Mouse (Mus musculus) liver, embryonic 11.5 days (tissue): ENCODE measurements around the gene Stau1. TPM values are rescaled to one million over a fixed set of nuclear protein-coding genes. Genes with fewer than 3 reads are reported as not detected.

Experiments
- ATAC-seq: fragments of 200-750 bp; cut with Nextera tagmentation; replicated peaks from 2 replicates; pipeline ENCODE4 v1.8.0; 2017; ENCODE audit warnings: moderate number of reproducible peaks, mild to moderate bottlenecking, moderate TSS enrichment, moderate library complexity; ENCODE audit not compliant: low FRiP score
- DNase-seq: peaks from one replicate; pipeline ENCODE4 v3.0.0-alpha.2; 2017; ENCODE audit warnings: low spot score
- H3K27ac ChIP-seq: fragments of 300-500 bp; sonication (generic); 2 replicates; pipeline ENCODE4 v1.5.1; 2014; ENCODE audit warnings: mild to moderate bottlenecking, low read depth, low read length, control low read depth
- H3K27me3 ChIP-seq: fragments of 300-500 bp; sonication (generic); replicated peaks from 2 replicates; pipeline ENCODE4 v1.6.1; 2014; ENCODE audit warnings: low read length, mixed read lengths; ENCODE audit not compliant: control insufficient read depth, insufficient read depth
- H3K36me3 ChIP-seq: fragments of 300-500 bp; sonication (generic); 2 replicates; pipeline ENCODE4 v1.6.1; 2014; ENCODE audit warnings: mild to moderate bottlenecking, low read length, moderate library complexity, mixed read lengths; ENCODE audit not compliant: control insufficient read depth, insufficient read depth
- H3K4me1 ChIP-seq: fragments of 300-500 bp; sonication (generic); replicated peaks from 2 replicates; pipeline ENCODE4 v1.6.1; 2014; ENCODE audit warnings: low read length, mixed read lengths; ENCODE audit not compliant: control insufficient read depth, insufficient read depth
- H3K4me2 ChIP-seq: fragments of 300-500 bp; sonication (generic); 2 replicates; pipeline ENCODE4 v1.6.1; 2014; ENCODE audit warnings: mild to moderate bottlenecking, control low read depth, moderate library complexity
- H3K4me3 ChIP-seq: fragments of 300-500 bp; sonication (generic); 2 replicates; pipeline ENCODE4 v1.5.1; 2014; ENCODE audit warnings: low read depth, low read length, control low read depth
- H3K9ac ChIP-seq: fragments of 300-500 bp; sonication (generic); 2 replicates; pipeline ENCODE4 v1.6.1; 2014; ENCODE audit warnings: low read depth, low read length, control low read depth
- H3K9me3 ChIP-seq: fragments of 300-500 bp; sonication (generic); 2 replicates; pipeline ENCODE4 v1.6.1; 2016; ENCODE audit warnings: low read length, inconsistent platforms, mixed read lengths; ENCODE audit not compliant: control insufficient read depth
- WGBS: fragments of 180-500 bp; shearing (Covaris S2); extraction: QIAGEN DNeasy Blood & Tissue Kit; methylation state at CpG from one replicate; pipeline ENCODE4 v1.1.7; 2014; 5-methylcytosine and 5-hydroxymethylcytosine counted together
- polyA plus RNA-seq: library from polyadenylated mRNA; unstranded; fragments of >200 nt; fragmentation: Nextera tagmentation; extraction: Ambion mirVana; gene quantifications from 2 replicates; pipeline ENCODE4 v1.2.1, GENCODE M21; 2014

Stau1 gene
- polyA plus RNA-seq, 1 experiment from 2014 or later = 59.5 TPM

GRCm38 (mm10) chr2:167004099-167004854 lies 8.2 kb upstream of the Stau1 start:
- H3K36me3 ChIP-seq = no peaks in the 10 kb centered on the region
- no peak overlapping the region for H3K27ac ChIP-seq
- no peaks in the 10 kb centered on the region for H3K27me3 ChIP-seq
- H3K9me3 ChIP-seq = no peaks in the 10 kb centered on the region
- no peak overlapping the region for H3K9ac ChIP-seq
- no peak overlapping the region for H3K4me3 ChIP-seq
- 44% methylated on average over 8 of the region's 8 CpGs for WGBS
- ATAC-seq = no peak
- DNase-seq = no peak
- 0 out of 2 replicates have a peak, but pooled peaks cover 2% of the 10 kb centered on the region for H3K4me1 ChIP-seq
- H3K4me2 ChIP-seq = no peak overlapping the region

GRCm38 (mm10) chr2:167001486-167001885 lies 5.4 kb upstream of the Stau1 start:
- H3K4me1 ChIP-seq = no peaks in the 10 kb centered on the region
- no peak overlapping the region for H3K27ac ChIP-seq
- WGBS = 75% methylated on average over 9 of the region's 9 CpGs
- no peaks in the 10 kb centered on the region for H3K9me3 ChIP-seq
- ATAC-seq (no peak), DNase-seq (no peak)
- H3K4me3 ChIP-seq = no peak overlapping the region
- H3K9ac ChIP-seq = no peak overlapping the region
- no peaks in the 10 kb centered on the region for H3K27me3 ChIP-seq
- no peak overlapping the region for H3K4me2 ChIP-seq
- no peaks in the 10 kb centered on the region for H3K36me3 ChIP-seq

GRCm38 (mm10) chr2:166996533-166996894 lies 415 bp upstream of the Stau1 start:
- Histone ChIP-seq H3K9me3 (no peaks in the 10 kb centered on the region), H3K4me2 (peak overlapping the region; percentile 65), H3K27ac (peak overlapping the region; percentile 66), H3K27me3 (no peaks in the 10 kb centered on the region), H3K36me3 (no peaks in the 10 kb centered on the region), H3K4me1 (peaks cover 27% of the 10 kb centered on the region), H3K9ac (peak overlapping the region; percentile 67), H3K4me3 (peak overlapping the region; percentile 95)
- ATAC-seq (peak; percentile 29; the same call in 1 of the 2 replicates), DNase-seq (no peak)
- 38% methylated on average over 8 of the region's 8 CpGs for WGBS

GRCm38 (mm10) chr2:166995021-166995795 lies 891 bp downstream of the Stau1 start:
- Histone ChIP-seq H3K27ac (peak overlapping the region; percentile 85), H3K4me2 (peak overlapping the region; percentile 70), H3K9ac (peak overlapping the region; percentile 91), H3K36me3 (no peaks in the 10 kb centered on the region), H3K4me1 (peaks cover 33% of the 10 kb centered on the region), H3K4me3 (peak overlapping the region; percentile 95), H3K27me3 (no peaks in the 10 kb centered on the region), H3K9me3 (no peaks in the 10 kb centered on the region)
- 2% methylated on average over 28 of the region's 28 CpGs for WGBS
- DNase-seq = peak; percentile 52
- ATAC-seq = peak; percentile 43; the same call in 1 of the 2 replicates

- Histone ChIP-seq H3K9me3 (no peaks in the 10 kb centered on the region), H3K27ac (0 out of 2 replicates have a peak overlapping the region, but pooled peaks have one; percentile 23), H3K4me3 (no peak overlapping the region), H3K4me2 (peak overlapping the region; percentile 70; the same call in 1 of the 2 replicates), H3K4me1 (peaks cover 33% of the 10 kb centered on the region), H3K27me3 (no peaks in the 10 kb centered on the region), H3K9ac (no peak overlapping the region), H3K36me3 (no peaks in the 10 kb centered on the region)
- DNase-seq (no peak), ATAC-seq (no peak)
Measured at GRCm38 (mm10) chr2:166991945-166992344, 4.2 kb downstream of the Stau1 start.

GRCm38 (mm10) chr2:166990861-166991260 lies 5.2 kb downstream of the Stau1 start:
- Histone ChIP-seq H3K27me3 (no peaks in the 10 kb centered on the region), H3K9me3 (no peaks in the 10 kb centered on the region), H3K27ac (no peak overlapping the region), H3K4me1 (peaks cover 33% of the 10 kb centered on the region), H3K9ac (no peak overlapping the region), H3K4me2 (no peak overlapping the region), H3K36me3 (no peaks in the 10 kb centered on the region), H3K4me3 (no peak overlapping the region)
- no peak for DNase-seq
- ATAC-seq = no peak
- WGBS = 77% methylated on average over 7 of the region's 7 CpGs

GRCm38 (mm10) chr2:166983351-166983894 lies 12.7 kb downstream of the Stau1 start:
- Histone ChIP-seq H3K27me3 (no peaks in the 10 kb centered on the region), H3K27ac (no peak overlapping the region), H3K9me3 (no peaks in the 10 kb centered on the region)

GRCm38 (mm10) chr2:166980161-166980560 lies 15.9 kb downstream of the Stau1 start:
- Histone ChIP-seq H3K36me3 (no peaks in the 10 kb centered on the region; the same call in 1 of the 2 replicates), H3K4me3 (no peak overlapping the region), H3K4me2 (no peak overlapping the region), H3K9me3 (no peaks in the 10 kb centered on the region), H3K9ac (no peak overlapping the region), H3K27ac (no peak overlapping the region), H3K27me3 (no peaks in the 10 kb centered on the region), H3K4me1 (peaks cover 26% of the 10 kb centered on the region)
- whole genome bisulfite sequencing = 49% methylated on average over 2 of the region's 2 CpGs
- ATAC-seq = no peak
- DNase-seq = no peak

More at GRCm38 (mm10) chr2:166983351-166983894, 12.7 kb downstream of the Stau1 start:
- H3K4me1 ChIP-seq = peaks cover 2% of the 10 kb centered on the region; the same call in 1 of the 2 replicates
- DNase-seq (no peak), ATAC-seq (no peak)
- WGBS = 71% methylated on average over 4 of the region's 4 CpGs
- H3K36me3 ChIP-seq = no peaks in the 10 kb centered on the region
- H3K4me3 ChIP-seq = no peak overlapping the region
- H3K4me2 ChIP-seq = no peak overlapping the region
- H3K9ac ChIP-seq = no peak overlapping the region
